Mouse (Mus musculus): ENCODE results near the gene Spta1.

The Spta1 gene

GRCm38 (mm10) chr1:174269162-174269561 is 96.6 kb downstream of the Spta1 start:
- no peak for DNase-seq

DNA sequence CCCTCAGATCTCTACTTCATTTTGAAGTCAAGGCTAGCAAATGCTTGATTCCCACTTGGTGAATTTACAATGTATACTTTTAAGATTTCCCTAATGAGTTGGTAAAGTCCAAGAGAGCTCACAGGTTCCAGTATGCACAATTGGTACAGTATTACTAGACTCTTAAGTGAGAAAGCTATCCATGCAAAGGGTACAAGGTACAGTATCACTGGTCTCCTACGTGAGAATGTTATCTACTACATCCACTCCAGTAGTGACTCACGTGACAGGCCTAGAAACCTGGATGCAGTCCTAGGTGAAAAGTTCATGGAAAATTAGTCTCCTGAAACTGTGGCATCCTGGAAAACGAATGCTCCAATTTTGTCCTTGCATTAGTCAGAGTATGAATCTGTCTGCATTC is 98.1 kb downstream of the Spta1 start:
- DNase-seq: no peak

Data from cerebellum, adult 11-12 months (tissue).